Mouse (Mus musculus) liver, embryonic 12.5 days (tissue): ENCODE measurements around the gene Adamtsl1. TPM values are rescaled to one million over a fixed set of nuclear protein-coding genes. Genes with fewer than 3 reads are reported as not detected.

Experiments
- ATAC-seq: fragments of 200-750 bp; cut with Nextera tagmentation; 2 replicates; pipeline ENCODE4 v1.8.0; 2017; ENCODE audit warnings: moderate number of reproducible peaks, mild to moderate bottlenecking, moderate library complexity
- H3K27ac ChIP-seq: fragments of 300-500 bp; sonication (generic); 2 replicates; pipeline ENCODE4 v1.5.1; 2016; ENCODE audit warnings: mild to moderate bottlenecking
- H3K27me3 ChIP-seq: fragments of 300-500 bp; sonication (generic); replicated peaks from 2 replicates; pipeline ENCODE4 v1.6.1; 2016; ENCODE audit warnings: mild to moderate bottlenecking, moderate library complexity
- H3K36me3 ChIP-seq: fragments of 300-500 bp; sonication (generic); 2 replicates; pipeline ENCODE4 v1.6.1; 2016; ENCODE audit warnings: mild to moderate bottlenecking, moderate library complexity
- H3K4me1 ChIP-seq: fragments of 300-500 bp; sonication (generic); 2 replicates; pipeline ENCODE4 v1.6.1; 2016
- H3K4me2 ChIP-seq: fragments of 300-500 bp; sonication (generic); 2 replicates; pipeline ENCODE4 v1.6.1; 2016; ENCODE audit warnings: mild to moderate bottlenecking, moderate library complexity
- H3K4me3 ChIP-seq: fragments of 300-500 bp; sonication (generic); 2 replicates; pipeline ENCODE4 v1.5.1; 2016; ENCODE audit warnings: mild to moderate bottlenecking, moderate library complexity
- H3K9ac ChIP-seq: fragments of 300-500 bp; sonication (generic); 2 replicates; pipeline ENCODE4 v1.6.1; 2016; ENCODE audit warnings: mild to moderate bottlenecking, moderate library complexity
- H3K9me3 ChIP-seq: fragments of 300-500 bp; sonication (generic); replicated peaks from 2 replicates; pipeline ENCODE4 v1.6.1; 2016; ENCODE audit warnings: mild to moderate bottlenecking, moderate library complexity
- WGBS: fragments of 180-500 bp; shearing (Covaris S2); methylation state at CpG from one replicate; pipeline ENCODE4 v1.1.7; 2016; ENCODE audit not compliant: insufficient replicate concordance; 5-methylcytosine and 5-hydroxymethylcytosine counted together
- polyA plus RNA-seq: library from polyadenylated mRNA; unstranded; fragments of >200 nt; fragmentation: Nextera tagmentation; extraction: Ambion mirVana; gene quantifications from 2 replicates; pipeline ENCODE4 v1.2.1, GENCODE M21; 2016

The Adamtsl1 gene
- polyA plus RNA-seq, 1 experiment from 2014 or later: 2.4 TPM

DNA sequence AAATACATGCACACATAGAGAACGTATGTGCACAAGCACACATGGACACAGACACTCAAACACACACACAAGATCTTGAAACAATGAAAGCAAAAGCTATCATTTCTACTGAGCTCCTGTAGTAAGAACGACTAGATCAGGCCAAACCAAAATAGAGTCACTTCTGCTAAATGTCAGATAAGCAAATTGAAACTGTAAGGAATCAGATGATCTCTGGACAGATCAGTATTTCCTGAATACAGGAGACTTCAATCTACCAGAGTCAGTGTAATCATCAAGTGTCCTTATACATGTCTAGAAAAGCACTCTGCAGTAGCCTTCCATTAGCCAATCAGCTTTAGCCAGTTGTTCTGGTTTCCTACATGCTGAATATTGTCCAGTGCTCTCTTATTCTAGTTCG lies 441.4 kb downstream of the Adamtsl1 start:
- H3K4me1 ChIP-seq: peaks cover 21% of the 10 kb centered on the region; the same call in 1 of the 2 replicates
- ATAC-seq: no peak
- no peaks in the 10 kb centered on the region for H3K27me3 ChIP-seq
- H3K27ac ChIP-seq: no peak overlapping the region
- no peak overlapping the region for H3K4me2 ChIP-seq
- no peaks in the 10 kb centered on the region for H3K36me3 ChIP-seq
- H3K9me3 ChIP-seq: no peaks in the 10 kb centered on the region
- 37% methylated on average over 3 of the region's 3 CpGs for WGBS
- no peak overlapping the region for H3K9ac ChIP-seq
- H3K4me3 ChIP-seq: no peak overlapping the region

GRCm38 (mm10) chr4:85957266-85957665 lies 443.3 kb downstream of the Adamtsl1 start:
- no peak for ATAC-seq

DNA sequence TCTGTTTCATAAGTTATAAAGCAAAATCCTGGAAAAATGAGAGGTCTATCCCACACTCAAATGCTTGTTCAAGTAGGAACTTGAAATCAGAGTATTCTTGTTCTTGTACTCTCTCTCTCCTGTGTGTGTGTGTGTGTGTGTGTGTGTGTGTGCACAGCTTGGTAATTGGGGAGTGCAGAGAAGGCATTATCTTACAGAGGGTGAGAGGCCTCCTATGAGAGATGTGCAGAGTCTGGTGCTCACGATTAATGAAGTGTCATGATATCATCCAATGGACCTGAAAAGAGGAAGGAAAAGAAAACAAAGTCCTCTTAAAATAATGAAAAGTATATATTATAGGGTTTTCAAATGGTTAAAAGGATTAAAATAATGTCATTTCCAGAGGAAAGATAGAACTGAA lies 443.9 kb downstream of the Adamtsl1 start:
- H3K9me3 ChIP-seq: no peaks in the 10 kb centered on the region
- H3K27ac ChIP-seq: no peak overlapping the region
- peaks cover 21% of the 10 kb centered on the region; the same call in 1 of the 2 replicates for H3K4me1 ChIP-seq
- H3K4me2 ChIP-seq: no peak overlapping the region
- no peak overlapping the region for H3K9ac ChIP-seq
- no peaks in the 10 kb centered on the region for H3K27me3 ChIP-seq
- no peak overlapping the region for H3K4me3 ChIP-seq
- H3K36me3 ChIP-seq: no peaks in the 10 kb centered on the region
- ATAC-seq: no peak
- 26% methylated on average over 1 of the region's 1 CpGs for WGBS

More at GRCm38 (mm10) chr4:85957266-85957665, 443.3 kb downstream of the Adamtsl1 start:
- H3K9ac ChIP-seq: no peak overlapping the region
- H3K4me1 ChIP-seq: peaks cover 21% of the 10 kb centered on the region; the same call in 1 of the 2 replicates
- H3K9me3 ChIP-seq: no peaks in the 10 kb centered on the region
- 72% methylated on average over 4 of the region's 4 CpGs for WGBS
- H3K4me2 ChIP-seq: no peak overlapping the region
- no peaks in the 10 kb centered on the region for H3K27me3 ChIP-seq
- no peak overlapping the region for H3K4me3 ChIP-seq
- H3K27ac ChIP-seq: no peak overlapping the region
- H3K36me3 ChIP-seq: no peaks in the 10 kb centered on the region

GRCm38 (mm10) chr4:85959019-85959418 lies 445.0 kb downstream of the Adamtsl1 start:
- Histone ChIP-seq H3K27me3 (no peaks in the 10 kb centered on the region), H3K9me3 (no peaks in the 10 kb centered on the region), H3K36me3 (no peaks in the 10 kb centered on the region), H3K4me2 (no peak overlapping the region), H3K9ac (no peak overlapping the region), H3K4me1 (peaks cover 18% of the 10 kb centered on the region; the same call in 1 of the 2 replicates), H3K27ac (no peak overlapping the region), H3K4me3 (no peak overlapping the region)
- 68% methylated on average over 2 of the region's 2 CpGs for WGBS
- ATAC-seq: no peak

DNA sequence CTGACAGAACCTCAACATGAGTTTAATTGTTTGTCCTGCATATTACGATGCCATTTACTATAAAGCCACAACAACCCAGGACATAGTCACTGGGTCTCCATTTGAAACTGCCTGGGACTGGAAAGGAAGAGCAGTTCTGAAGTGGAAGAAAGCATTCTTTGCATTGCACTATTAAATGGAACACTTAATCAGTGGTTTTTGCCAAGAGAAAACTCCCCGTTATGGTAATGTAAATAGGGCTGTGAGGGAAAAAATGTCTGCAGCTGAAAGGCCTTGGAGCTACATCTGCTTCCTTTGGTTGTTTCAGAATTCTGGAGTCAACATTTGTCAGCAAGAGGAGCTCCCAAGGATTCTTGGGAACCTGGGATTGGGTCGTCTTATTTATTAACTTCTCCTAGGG lies 462.2 kb downstream of the Adamtsl1 start:
- H3K4me2 ChIP-seq: no peak overlapping the region
- ATAC-seq: no peak
- WGBS: 71% methylated on average over 3 of the region's 3 CpGs

DNA sequence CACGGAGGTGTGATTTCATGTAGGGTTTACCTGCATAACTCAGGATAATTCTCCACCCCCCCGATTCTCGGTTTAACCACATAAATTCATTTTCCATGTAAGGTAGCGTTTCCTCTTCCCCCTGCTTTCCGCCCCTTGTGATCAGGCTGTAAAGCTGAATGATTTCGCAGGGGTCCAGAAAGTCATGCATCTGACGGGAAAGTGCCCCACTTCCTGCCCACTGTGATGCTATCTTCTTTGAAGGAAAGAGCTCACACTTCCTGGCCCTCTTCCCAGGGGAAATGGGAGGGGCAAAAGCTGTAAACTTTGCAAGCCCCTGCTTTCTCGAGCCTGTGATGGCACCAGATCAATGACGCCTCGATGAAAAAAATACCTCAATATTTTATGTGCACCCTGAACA lies 465.2 kb downstream of the Adamtsl1 start:
- Histone ChIP-seq H3K27me3 (no peaks in the 10 kb centered on the region), H3K9ac (no peak overlapping the region), H3K9me3 (no peaks in the 10 kb centered on the region), H3K27ac (no peak overlapping the region), H3K4me2 (no peak overlapping the region), H3K4me1 (no peaks in the 10 kb centered on the region), H3K36me3 (no peaks in the 10 kb centered on the region), H3K4me3 (no peak overlapping the region)
- WGBS: 18% methylated on average over 10 of the region's 10 CpGs
- no peak for ATAC-seq

More for the DNA sequence above, 462.2 kb downstream of the Adamtsl1 start:
- H3K9me3 ChIP-seq: no peaks in the 10 kb centered on the region
- no peaks in the 10 kb centered on the region for H3K4me1 ChIP-seq
- no peak overlapping the region for H3K27ac ChIP-seq
- H3K9ac ChIP-seq: no peak overlapping the region
- no peaks in the 10 kb centered on the region for H3K36me3 ChIP-seq
- H3K4me3 ChIP-seq: no peak overlapping the region
- no peaks in the 10 kb centered on the region for H3K27me3 ChIP-seq

DNA sequence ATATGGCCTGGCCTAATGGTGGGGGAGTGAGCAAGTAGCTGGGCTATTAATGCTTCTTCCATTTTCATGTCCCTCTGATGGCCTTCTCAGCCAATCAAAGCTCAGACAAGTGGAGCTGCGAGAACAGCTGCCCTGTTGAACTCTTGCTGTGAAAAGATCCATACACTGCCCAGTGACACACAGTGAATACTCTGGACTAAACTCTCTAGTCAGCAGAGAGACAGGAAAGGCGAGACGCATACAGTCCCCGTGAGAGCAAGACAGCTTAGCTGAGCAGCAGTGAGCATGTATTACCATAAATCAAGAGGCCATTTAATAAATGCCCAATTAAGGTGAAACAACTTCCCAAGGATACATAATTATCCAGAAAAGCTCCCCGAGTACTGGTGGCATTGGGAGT lies 492.6 kb downstream of the Adamtsl1 start:
- 66% methylated on average over 5 of the region's 5 CpGs for WGBS

DNA sequence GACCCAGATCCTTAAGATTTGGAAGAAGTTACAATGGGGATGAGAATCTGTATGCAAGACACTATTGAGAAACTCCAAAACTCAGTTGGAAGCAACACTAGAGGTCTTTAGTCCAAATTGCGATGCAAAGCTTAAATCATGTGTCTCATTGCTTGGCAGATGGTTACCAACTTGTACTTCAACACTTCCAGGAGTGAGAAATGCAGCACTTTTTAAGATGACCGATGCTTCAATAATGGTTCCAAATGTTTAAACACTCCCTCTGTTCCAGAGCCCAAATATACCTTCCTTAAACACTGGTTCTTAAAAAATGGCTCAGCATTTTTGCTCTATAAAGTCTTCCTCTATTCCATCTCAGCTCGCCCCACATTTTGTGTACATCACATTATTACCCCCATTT lies 499.7 kb downstream of the Adamtsl1 start:
- Histone ChIP-seq H3K4me1 (no peaks in the 10 kb centered on the region), H3K27me3 (no peaks in the 10 kb centered on the region), H3K27ac (no peak overlapping the region), H3K4me3 (no peak overlapping the region), H3K9ac (no peak overlapping the region), H3K9me3 (no peaks in the 10 kb centered on the region), H3K4me2 (no peak overlapping the region), H3K36me3 (no peaks in the 10 kb centered on the region)
- no peak for ATAC-seq
- 73% methylated on average over 3 of the region's 3 CpGs for WGBS

More for the DNA sequence above, 492.6 kb downstream of the Adamtsl1 start:
- H3K36me3 ChIP-seq: no peaks in the 10 kb centered on the region
- no peak for ATAC-seq
- H3K4me3 ChIP-seq: no peak overlapping the region
- no peaks in the 10 kb centered on the region for H3K9me3 ChIP-seq
- no peaks in the 10 kb centered on the region for H3K27me3 ChIP-seq
- H3K9ac ChIP-seq: no peak overlapping the region
- H3K4me1 ChIP-seq: no peaks in the 10 kb centered on the region
- no peak overlapping the region for H3K27ac ChIP-seq
- H3K4me2 ChIP-seq: no peak overlapping the region

DNA sequence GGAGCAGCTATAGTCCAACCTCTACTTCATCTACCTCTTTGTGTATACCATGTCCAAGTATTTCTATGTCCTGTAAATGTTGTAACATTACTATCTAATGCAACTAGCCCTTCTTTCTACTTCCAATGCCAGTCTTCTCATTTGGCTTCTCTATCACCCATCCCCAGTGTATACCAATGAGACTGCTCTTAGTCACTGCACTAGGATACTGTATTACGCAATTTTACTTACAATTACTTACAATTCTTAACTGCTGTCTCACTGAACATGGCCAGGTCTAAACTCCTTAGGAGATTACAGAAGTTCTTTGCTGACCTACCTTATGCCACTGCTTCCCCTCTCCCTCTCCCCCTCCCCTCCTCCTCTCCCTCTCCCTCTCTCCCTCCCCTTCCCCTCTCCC lies 505.0 kb downstream of the Adamtsl1 start:
- no peaks in the 10 kb centered on the region for H3K27me3 ChIP-seq
- H3K9ac ChIP-seq: no peak overlapping the region
- no peak overlapping the region for H3K4me2 ChIP-seq
- no peaks in the 10 kb centered on the region for H3K9me3 ChIP-seq
- no peaks in the 10 kb centered on the region for H3K36me3 ChIP-seq
- no peak overlapping the region for H3K4me3 ChIP-seq
- WGBS: 67% methylated on average over 1 of the region's 1 CpGs
- H3K4me1 ChIP-seq: no peaks in the 10 kb centered on the region
- no peak overlapping the region for H3K27ac ChIP-seq
- ATAC-seq: no peak

GRCm38 (mm10) chr4:86019586-86019985 lies 505.6 kb downstream of the Adamtsl1 start:
- WGBS: 45% methylated on average over 4 of the region's 4 CpGs
- no peak overlapping the region for H3K4me3 ChIP-seq
- H3K27ac ChIP-seq: no peak overlapping the region
- no peak for ATAC-seq
- no peak overlapping the region for H3K4me2 ChIP-seq
- H3K9ac ChIP-seq: no peak overlapping the region
- no peaks in the 10 kb centered on the region for H3K4me1 ChIP-seq
- H3K36me3 ChIP-seq: no peaks in the 10 kb centered on the region
- no peaks in the 10 kb centered on the region for H3K9me3 ChIP-seq
- no peaks in the 10 kb centered on the region for H3K27me3 ChIP-seq

GRCm38 (mm10) chr4:86020372-86021090 lies 506.6 kb downstream of the Adamtsl1 start:
- 66% methylated on average over 10 of the region's 10 CpGs for WGBS

DNA sequence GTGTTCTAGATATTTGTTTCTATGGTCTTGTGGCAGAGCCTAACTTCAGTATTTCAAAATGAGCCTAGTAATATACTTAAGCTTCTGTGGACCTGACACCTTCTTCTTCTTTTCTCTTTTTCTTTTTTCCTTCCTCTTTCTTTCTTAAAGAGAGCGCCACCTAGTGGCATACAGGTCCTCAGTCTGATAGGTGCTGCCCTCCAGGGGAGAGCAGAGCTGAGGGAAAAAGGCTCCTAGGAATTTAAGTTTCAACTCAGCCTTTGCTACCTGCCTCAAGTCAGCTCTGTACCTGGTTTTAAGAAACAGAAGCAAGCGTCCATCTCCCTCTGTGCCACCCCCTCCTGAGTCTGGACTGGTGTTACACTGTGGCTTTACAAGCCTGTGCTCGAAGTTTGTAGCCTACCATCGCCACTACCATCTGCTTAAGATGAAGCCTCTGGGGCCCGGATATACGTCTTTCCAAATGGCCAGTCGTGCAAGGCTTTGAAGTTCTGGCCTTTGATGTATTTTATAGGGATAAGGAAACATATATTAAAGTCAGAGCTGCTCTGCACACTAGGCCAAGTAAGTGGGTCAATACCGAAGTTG lies 510.7 kb downstream of the Adamtsl1 start:
- H3K36me3 ChIP-seq: no peaks in the 10 kb centered on the region
- no peaks in the 10 kb centered on the region for H3K27me3 ChIP-seq
- no peak overlapping the region for H3K4me3 ChIP-seq
- no peaks in the 10 kb centered on the region for H3K4me1 ChIP-seq
- H3K27ac ChIP-seq: no peak overlapping the region
- 44% methylated on average over 8 of the region's 8 CpGs for WGBS
- H3K4me2 ChIP-seq: no peak overlapping the region
- no peak for ATAC-seq
- no peak overlapping the region for H3K9ac ChIP-seq
- no peaks in the 10 kb centered on the region for H3K9me3 ChIP-seq

More at GRCm38 (mm10) chr4:86020372-86021090, 506.6 kb downstream of the Adamtsl1 start:
- ATAC-seq: no peak
- Histone ChIP-seq H3K9ac (no peak overlapping the region), H3K4me1 (no peaks in the 10 kb centered on the region), H3K27ac (no peak overlapping the region), H3K36me3 (no peaks in the 10 kb centered on the region), H3K4me3 (no peak overlapping the region), H3K27me3 (no peaks in the 10 kb centered on the region), H3K9me3 (no peaks in the 10 kb centered on the region), H3K4me2 (no peak overlapping the region)
